8 mouse cellular contexts compared by ENCODE assay signal in the genomic region with DNA sequence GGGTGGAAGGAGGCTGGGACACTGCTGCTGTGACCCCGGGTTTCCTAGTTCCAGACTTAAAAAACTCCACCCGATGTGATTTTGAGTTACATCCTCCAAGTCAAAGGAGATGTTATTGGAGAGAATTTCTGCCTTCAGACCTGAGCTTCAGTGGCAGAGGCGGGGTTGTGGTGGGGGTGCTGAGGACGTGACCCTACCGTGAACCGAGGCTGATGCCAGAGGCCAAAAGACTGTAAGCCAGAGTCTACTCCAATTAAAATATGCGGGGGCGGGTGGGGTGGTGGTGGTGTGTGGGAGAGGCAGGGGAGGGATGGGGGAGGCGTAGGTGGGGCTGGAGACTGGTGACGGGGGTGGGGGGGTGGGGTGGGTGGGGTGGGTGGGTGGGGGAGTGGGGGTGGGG.
"Had no signal": no experiment of that assay in that cellular context is flagged by ENCODE, and none has a peak within 500 bp of the region (broad histone marks: within the 10 kb centered on the region; RNA-seq: fewer than 3 reads in every experiment).

No protein-coding gene starts in this region.

- H3K4me3 ChIP-seq: limb, embryonic 13.5 days; midbrain, embryonic 13.5 days had no signal

- H3K4me2 ChIP-seq: midbrain, embryonic 13.5 days had no signal

- H3K9ac ChIP-seq: limb, embryonic 13.5 days; liver, embryonic 14.5 days; midbrain, embryonic 13.5 days had no signal

- DNase-seq: layer of hippocampus, postnatal 36 days; lung, adult 18-20 months; right cerebral cortex, postnatal 25 days; thymus, postnatal 4 days had no signal

- H3K27me3 ChIP-seq: limb, embryonic 13.5 days had no signal

- H3K27ac ChIP-seq: limb, embryonic 13.5 days; liver, embryonic 14.5 days; midbrain, embryonic 13.5 days; stomach, postnatal 0 days had no signal

- H3K36me3 ChIP-seq: limb, embryonic 13.5 days; midbrain, embryonic 13.5 days had no signal

- ATAC-seq: midbrain, embryonic 13.5 days had no signal
